Mouse (Mus musculus): Measurements from ENCODE around the gene Atg2a. TPM values are rescaled to one million over a fixed set of nuclear protein-coding genes. Genes with fewer than 3 reads are reported as not detected.

Gene Atg2a
- 70.6 TPM for polyA plus RNA-seq (2017; shearing (Covaris generic))

DNA sequence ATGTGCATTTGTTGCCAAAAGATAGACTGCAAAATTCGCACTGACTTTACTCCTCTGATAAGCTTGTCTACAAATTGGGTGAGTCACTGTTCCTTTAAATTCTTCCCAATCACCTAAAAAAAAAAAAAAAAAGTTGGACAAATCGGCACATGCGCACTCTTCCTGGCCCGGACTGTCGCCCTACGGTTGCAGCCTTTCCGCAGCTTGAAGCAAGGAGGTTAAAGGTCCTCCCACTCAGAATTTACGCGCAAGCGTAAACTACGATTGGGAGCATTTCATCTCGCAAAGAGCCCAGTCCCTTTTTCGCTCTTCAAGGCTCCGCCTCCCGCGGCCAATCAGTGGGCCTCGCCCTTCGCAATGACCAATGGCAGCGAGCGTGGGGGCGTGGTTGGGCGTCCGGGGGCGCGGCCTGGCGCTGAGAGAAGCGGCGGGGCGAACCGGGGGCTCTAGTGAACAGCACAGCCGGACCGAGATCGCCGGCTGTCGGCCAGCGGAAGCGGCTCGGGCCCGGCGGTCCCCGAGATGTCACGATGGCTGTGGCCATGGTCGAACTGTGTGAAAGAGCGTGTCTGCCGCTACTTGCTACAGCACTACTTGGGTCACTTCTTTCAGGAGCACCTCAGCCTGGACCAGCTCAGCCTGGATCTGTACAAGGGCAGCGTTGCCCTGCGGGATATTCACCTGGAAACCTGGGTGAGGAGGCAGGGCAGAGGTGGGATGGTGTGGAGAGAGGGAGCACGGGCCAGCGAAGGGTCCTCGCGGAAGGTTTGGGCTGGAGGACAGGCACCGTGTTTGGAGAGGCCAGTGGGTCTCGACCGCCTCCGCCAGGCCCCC is at the start of gene Atg2a:
Gene Atg2a, plus strand, starts transcription at position 395 of the 834 bp plus-strand sequence.

DNA sequence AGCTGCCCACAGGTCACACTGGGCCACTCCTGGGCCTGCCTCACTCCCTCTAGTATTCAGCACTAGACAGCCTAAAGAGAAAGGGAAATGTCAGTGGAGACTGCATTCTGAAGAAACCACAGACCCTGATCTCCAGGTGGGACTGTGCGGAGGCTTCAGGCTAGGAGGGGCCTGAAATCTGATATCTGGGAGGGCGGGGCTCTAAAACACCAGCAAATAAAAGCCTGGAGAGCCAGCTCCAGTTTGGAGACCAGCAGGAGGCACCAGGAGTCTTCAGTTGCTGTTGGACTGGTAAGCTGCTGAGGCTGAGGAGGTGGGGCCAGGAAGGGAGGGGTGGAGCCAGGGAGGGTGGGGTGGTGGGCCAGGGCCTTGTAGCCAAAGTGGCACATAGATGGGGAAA is 15.3 kb upstream of the Atg2a start, which contains the start of gene Gpha2:
Gene Gpha2, plus strand, starts transcription at position 246 of the 400 bp plus-strand sequence.

DNA sequence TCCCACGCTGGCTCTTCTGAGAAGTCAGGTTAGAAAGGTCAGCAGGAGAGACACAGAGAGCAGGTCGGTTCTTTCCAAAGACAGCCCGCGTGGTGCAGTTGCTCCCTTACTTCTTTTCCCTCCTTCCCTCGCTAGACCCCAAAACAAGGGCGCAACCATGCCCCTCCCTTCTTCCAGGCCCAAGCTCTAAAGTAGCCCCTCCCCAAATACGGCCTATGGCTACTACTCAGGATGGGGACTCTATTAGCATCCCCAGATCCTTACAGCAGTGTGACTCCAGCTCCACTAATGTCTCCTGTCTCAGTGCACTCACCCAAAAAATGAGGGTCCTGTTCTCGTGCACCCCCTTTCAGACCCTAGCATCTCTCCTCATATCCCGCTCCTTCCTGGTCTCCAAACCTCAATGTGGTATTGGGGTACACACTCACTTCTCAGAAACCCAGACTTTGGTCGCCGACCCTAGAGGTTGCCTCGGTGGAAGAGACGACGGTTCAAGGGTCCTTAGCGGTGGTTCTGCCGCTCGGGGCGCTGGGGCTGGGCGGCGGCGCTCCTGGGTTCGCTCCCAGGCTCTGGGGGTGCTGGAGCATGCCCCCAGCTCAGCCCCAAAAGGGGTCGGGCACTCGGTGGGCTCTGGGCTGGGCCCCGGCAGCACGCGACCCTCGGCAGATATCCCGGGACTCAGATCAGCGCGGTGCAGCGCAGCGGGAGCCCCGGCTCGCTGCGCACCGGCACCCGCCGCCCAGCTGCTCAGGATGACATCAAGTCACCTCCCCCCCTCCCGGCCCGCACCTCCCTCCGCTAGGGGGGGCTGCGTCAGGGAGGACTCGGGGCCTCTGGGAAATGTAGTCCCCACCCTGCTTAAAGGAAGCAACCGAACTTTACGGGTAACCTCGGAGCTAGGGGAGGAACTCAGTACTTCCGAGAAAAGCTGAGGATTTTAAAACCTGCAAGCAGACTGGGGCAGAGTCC is 6.1 kb upstream of the Atg2a start, which contains the start of gene Ppp2r5b:
Gene Ppp2r5b, minus strand, starts transcription at position 789 of the 969 bp plus-strand sequence.

DNA sequence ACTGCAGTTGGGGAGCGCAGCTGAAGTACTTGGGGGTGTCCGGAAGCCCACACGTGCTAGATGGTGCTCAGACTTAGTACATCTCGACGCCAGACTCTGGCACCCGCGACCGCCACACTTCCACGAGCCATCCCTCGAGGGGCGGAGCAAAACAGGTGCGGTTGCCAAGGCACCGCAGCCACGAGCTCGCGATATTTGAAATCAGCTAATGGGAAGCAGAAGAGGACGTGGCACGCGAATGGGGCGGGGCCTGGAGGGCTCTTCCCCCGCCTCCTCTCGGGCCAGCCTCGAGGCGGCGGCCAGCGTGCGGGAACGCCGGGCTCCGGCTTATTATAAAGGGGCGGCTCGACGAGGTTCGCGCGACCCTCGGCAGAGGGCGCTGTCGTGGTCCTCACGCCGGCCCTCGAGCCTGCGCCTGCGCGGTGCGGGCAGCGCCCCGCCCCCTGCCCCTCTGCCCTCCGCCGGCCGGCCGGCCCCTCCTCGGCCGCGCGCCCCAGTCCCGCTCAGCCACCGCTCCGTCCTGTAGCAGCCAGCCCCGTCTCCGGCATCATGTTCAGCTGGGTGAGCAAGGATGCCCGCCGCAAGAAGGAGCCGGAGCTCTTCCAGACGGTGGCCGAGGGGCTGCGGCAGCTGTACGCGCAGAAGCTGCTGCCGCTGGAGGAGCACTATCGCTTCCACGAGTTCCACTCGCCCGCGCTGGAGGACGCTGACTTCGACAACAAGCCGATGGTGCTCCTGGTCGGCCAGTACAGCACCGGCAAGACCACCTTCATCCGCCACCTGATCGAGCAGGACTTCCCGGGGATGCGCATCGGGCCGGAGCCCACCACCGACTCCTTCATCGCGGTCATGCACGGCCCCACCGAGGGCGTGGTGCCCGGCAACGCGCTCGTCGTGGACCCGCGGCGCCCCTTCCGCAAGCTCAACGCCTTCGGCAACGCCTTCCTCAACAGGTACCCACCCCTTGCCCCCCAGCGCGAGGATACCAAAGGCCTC is 35.3 kb downstream of the Atg2a start, which contains the start of gene Ehd1:
Gene Ehd1, plus strand, starts transcription at position 300 of the 996 bp plus-strand sequence.

DNA sequence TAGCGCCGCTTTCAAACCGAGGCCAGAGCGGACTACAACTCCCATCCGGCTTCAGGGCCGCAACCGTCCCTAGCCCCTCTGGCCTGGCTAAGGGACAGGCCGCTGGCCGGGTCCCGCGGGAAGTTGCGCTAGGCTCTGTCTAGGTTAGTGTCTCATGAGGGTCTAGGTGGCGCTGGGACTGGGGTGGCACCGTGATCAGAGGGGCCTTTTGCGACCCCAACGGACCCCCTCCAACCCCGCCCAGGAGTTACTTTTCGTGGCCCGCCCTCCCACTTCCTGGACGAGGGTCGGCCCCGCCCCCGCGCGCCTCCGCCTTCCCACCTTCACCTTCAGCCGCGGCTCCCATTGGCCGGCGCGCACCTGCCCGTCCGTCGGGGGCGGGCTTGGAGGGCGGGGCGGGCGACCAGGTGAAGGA is 64.7 kb downstream of the Atg2a start, which contains the start of gene Cdc42bpg:
Gene Cdc42bpg, plus strand, starts transcription at position 320 of the 415 bp plus-strand sequence.

Other genes starting within 250 kb of the Atg2a start
- 43.6 TPM for gene Capn1, start 225.8 kb upstream of the Atg2a start, polyA plus RNA-seq (2017; shearing (Covaris generic))
- 55.4 TPM for gene Syvn1, start 195.1 kb upstream of the Atg2a start, polyA plus RNA-seq (2017; shearing (Covaris generic))
- gene Mrpl49, start 183.9 kb upstream of the Atg2a start, polyA plus RNA-seq (2017; shearing (Covaris generic)), result 22.8 TPM
- gene Fau, start 183.8 kb upstream of the Atg2a start, polyA plus RNA-seq (2017; shearing (Covaris generic)), result 995 TPM
- gene Znhit2, start 180.5 kb upstream of the Atg2a start, polyA plus RNA-seq (2017; shearing (Covaris generic)), result 17.7 TPM
- 6.2 TPM for gene Tm7sf2, start 173.3 kb upstream of the Atg2a start, polyA plus RNA-seq (2017; shearing (Covaris generic))
- gene Vps51, start 164.4 kb upstream of the Atg2a start, polyA plus RNA-seq (2017; shearing (Covaris generic)), result 79.3 TPM
- gene Tmem262, start 161.6 kb upstream of the Atg2a start, polyA plus RNA-seq (2017; shearing (Covaris generic)), result not detected
- gene Gm28374, start 159.4 kb upstream of the Atg2a start, polyA plus RNA-seq (2017; shearing (Covaris generic)), result 1.2 TPM
- 26.0 TPM for gene Zfpl1, start 156.7 kb upstream of the Atg2a start, polyA plus RNA-seq (2017; shearing (Covaris generic))
- gene Cdca5, start 156.7 kb upstream of the Atg2a start, polyA plus RNA-seq (2017; shearing (Covaris generic)), result 0.80 TPM
- gene AC131692.1, start 147.2 kb upstream of the Atg2a start, polyA plus RNA-seq (2017; shearing (Covaris generic)), result not detected
- not detected for gene Naaladl1, start 135.9 kb upstream of the Atg2a start, polyA plus RNA-seq (2017; shearing (Covaris generic))
- 6.3 TPM for gene Sac3d1, start 123.0 kb upstream of the Atg2a start, polyA plus RNA-seq (2017; shearing (Covaris generic))
- 28.8 TPM for gene Snx15, start 113.4 kb upstream of the Atg2a start, polyA plus RNA-seq (2017; shearing (Covaris generic))
- gene Batf2, start 100.7 kb upstream of the Atg2a start, polyA plus RNA-seq (2017; shearing (Covaris generic)), result not detected
- 38.1 TPM for gene Arl2, start 100.1 kb upstream of the Atg2a start, polyA plus RNA-seq (2017; shearing (Covaris generic))
- 0.33 TPM for gene Majin, start 57.3 kb upstream of the Atg2a start, polyA plus RNA-seq (2017; shearing (Covaris generic))
- gene Gpha2, start 15.3 kb upstream of the Atg2a start, polyA plus RNA-seq (2017; shearing (Covaris generic)), result not detected
- 15.8 TPM for gene Ppp2r5b, start 5.8 kb upstream of the Atg2a start, polyA plus RNA-seq (2017; shearing (Covaris generic))
- 38.7 TPM for gene Ehd1, start 35.1 kb downstream of the Atg2a start, polyA plus RNA-seq (2017; shearing (Covaris generic))
- 0.48 TPM for gene Cdc42bpg, start 64.8 kb downstream of the Atg2a start, polyA plus RNA-seq (2017; shearing (Covaris generic))
- 31.5 TPM for gene Men1, start 93.3 kb downstream of the Atg2a start, polyA plus RNA-seq (2017; shearing (Covaris generic))
- gene Map4k2, start 99.5 kb downstream of the Atg2a start, polyA plus RNA-seq (2017; shearing (Covaris generic)), result 103 TPM
- 491 TPM for gene Sf1, start 122.0 kb downstream of the Atg2a start, polyA plus RNA-seq (2017; shearing (Covaris generic))
- 2.7 TPM for gene Pygm, start 142.7 kb downstream of the Atg2a start, polyA plus RNA-seq (2017; shearing (Covaris generic))
- 246 TPM for gene Rasgrp2, start 157.7 kb downstream of the Atg2a start, polyA plus RNA-seq (2017; shearing (Covaris generic))
- gene Nrxn2, start 177.1 kb downstream of the Atg2a start, polyA plus RNA-seq (2017; shearing (Covaris generic)), result 0.63 TPM

All from effector memory CD4-positive, alpha-beta T cell, adult 7 months (primary cell).